Mouse (Mus musculus): ENCODE measurements around the gene Stk24. TPM values are rescaled to one million over a fixed set of nuclear protein-coding genes. Genes with fewer than 3 reads are reported as not detected.

The Stk24 gene
- polyA plus RNA-seq, 1 experiment from 2014 or later: 30.6 TPM

- Histone ChIP-seq H3K27me3 (replicated peaks; ENCODE audit: insufficient read depth, low read length) (no peaks in the 10 kb centered on the region), H3K36me3 (ENCODE audit: insufficient read depth, low read length) (no peaks in the 10 kb centered on the region), H3K4me1 (ENCODE audit: insufficient read depth, low read depth, low read length) (no peaks in the 10 kb centered on the region), H3K4me2 (replicated peaks; ENCODE audit: low read depth, low read length) (no peak overlapping the region), H3K4me3 (ENCODE audit: low read depth, low read length) (no peak overlapping the region), H3K27ac (ENCODE audit: low read length) (no peak overlapping the region), H3K9ac (replicated peaks; ENCODE audit: low read depth) (no peak overlapping the region), H3K9me3 (ENCODE audit: low read length) (no peaks in the 10 kb centered on the region)
- TF ChIP-seq EP300 (IDR thresholded peaks at IDR 0.05) (no peak), CTCF (IDR thresholded peaks at IDR 0.05) (no peak)
- WGBS: 50% methylated on average over 1 of the region's 1 CpGs
- DNase-seq (ENCODE audit: low spot score) (no peak), ATAC-seq (no peak)
Measured at GRCm38 (mm10) chr14:121387760-121388159, 7.9 kb upstream of the Stk24 start.

- no peaks in the 10 kb centered on the region for H3K36me3 ChIP-seq (ENCODE audit: insufficient read depth, low read length)
- ATAC-seq: no peak
Measured at GRCm38 (mm10) chr14:121385440-121385839, 5.6 kb upstream of the Stk24 start.

GRCm38 (mm10) chr14:121383801-121384200 lies 4.0 kb upstream of the Stk24 start:
- Histone ChIP-seq H3K4me1 (ENCODE audit: insufficient read depth, low read depth, low read length) (peaks cover 4% of the 10 kb centered on the region; the same call in 1 of the 2 replicates), H3K9ac (replicated peaks; ENCODE audit: low read depth) (no peak overlapping the region), H3K36me3 (ENCODE audit: insufficient read depth, low read length) (no peaks in the 10 kb centered on the region), H3K9me3 (ENCODE audit: low read length) (no peaks in the 10 kb centered on the region), H3K4me2 (replicated peaks; ENCODE audit: low read depth, low read length) (no peak overlapping the region), H3K27me3 (replicated peaks; ENCODE audit: insufficient read depth, low read length) (no peaks in the 10 kb centered on the region), H3K27ac (ENCODE audit: low read length) (no peak overlapping the region), H3K4me3 (ENCODE audit: low read depth, low read length) (no peak overlapping the region)
- DNase-seq (ENCODE audit: low spot score) (peak; percentile 52), ATAC-seq (no peak)
- TF ChIP-seq CTCF (IDR thresholded peaks at IDR 0.05) (no peak), EP300 (IDR thresholded peaks at IDR 0.05) (no peak)
- WGBS: 53% methylated on average over 3 of the region's 3 CpGs

More at GRCm38 (mm10) chr14:121385440-121385839, 5.6 kb upstream of the Stk24 start:
- WGBS: 86% methylated on average over 8 of the region's 8 CpGs
- Histone ChIP-seq H3K4me1 (ENCODE audit: insufficient read depth, low read depth, low read length) (no peaks in the 10 kb centered on the region), H3K9me3 (ENCODE audit: low read length) (no peaks in the 10 kb centered on the region), H3K27ac (ENCODE audit: low read length) (no peak overlapping the region), H3K4me3 (ENCODE audit: low read depth, low read length) (no peak overlapping the region), H3K4me2 (replicated peaks; ENCODE audit: low read depth, low read length) (no peak overlapping the region), H3K27me3 (replicated peaks; ENCODE audit: insufficient read depth, low read length) (no peaks in the 10 kb centered on the region), H3K9ac (replicated peaks; ENCODE audit: low read depth) (no peak overlapping the region)
- TF ChIP-seq EP300 (IDR thresholded peaks at IDR 0.05) (no peak), CTCF (IDR thresholded peaks at IDR 0.05) (no peak)
- peak; percentile 47 for DNase-seq (ENCODE audit: low spot score)

GRCm38 (mm10) chr14:121379116-121379826 lies 540 bp downstream of the Stk24 start:
- no peaks in the 10 kb centered on the region for H3K36me3 ChIP-seq (ENCODE audit: insufficient read depth, low read length)
- under 1% methylated on average over 35 of the region's 79 CpGs for WGBS
- peak overlapping the region; percentile 97 for H3K4me3 ChIP-seq (ENCODE audit: low read depth, low read length)
- peak; percentile 87 for DNase-seq (ENCODE audit: low spot score)
- TF ChIP-seq CTCF (IDR thresholded peaks at IDR 0.05) (no peak), EP300 (IDR thresholded peaks at IDR 0.05) (no peak)
- peak overlapping the region; percentile 97 for H3K9ac ChIP-seq (replicated peaks; ENCODE audit: low read depth)
- no peaks in the 10 kb centered on the region for H3K9me3 ChIP-seq (ENCODE audit: low read length)
- H3K4me2 ChIP-seq (replicated peaks; ENCODE audit: low read depth, low read length): peak overlapping the region; percentile 86
- H3K27ac ChIP-seq (ENCODE audit: low read length): peak overlapping the region; percentile 98
- peak; percentile 94 for ATAC-seq
- no peaks in the 10 kb centered on the region for H3K27me3 ChIP-seq (replicated peaks; ENCODE audit: insufficient read depth, low read length)
- H3K4me1 ChIP-seq (ENCODE audit: insufficient read depth, low read depth, low read length): peaks cover 15% of the 10 kb centered on the region

- DNase-seq (ENCODE audit: low spot score) (peak; percentile 74), ATAC-seq (peak; percentile 78)
- H3K9ac ChIP-seq (replicated peaks; ENCODE audit: low read depth): peak overlapping the region; percentile 97
- peak overlapping the region; percentile 98 for H3K27ac ChIP-seq (ENCODE audit: low read length)
- H3K4me3 ChIP-seq (ENCODE audit: low read depth, low read length): peak overlapping the region; percentile 97
- H3K4me2 ChIP-seq (replicated peaks; ENCODE audit: low read depth, low read length): peak overlapping the region; percentile 86
- peaks cover 18% of the 10 kb centered on the region for H3K4me1 ChIP-seq (ENCODE audit: insufficient read depth, low read depth, low read length)
- 1% methylated on average over 54 of the region's 83 CpGs for WGBS
- TF ChIP-seq EP300 (IDR thresholded peaks at IDR 0.05) (no peak), CTCF (IDR thresholded peaks at IDR 0.05) (no peak)
- H3K36me3 ChIP-seq (ENCODE audit: insufficient read depth, low read length): no peaks in the 10 kb centered on the region
- no peaks in the 10 kb centered on the region for H3K9me3 ChIP-seq (ENCODE audit: low read length)
- no peaks in the 10 kb centered on the region for H3K27me3 ChIP-seq (replicated peaks; ENCODE audit: insufficient read depth, low read length)
Measured at GRCm38 (mm10) chr14:121378243-121379115, 1.3 kb downstream of the Stk24 start.

GRCm38 (mm10) chr14:121376566-121376965 lies 3.2 kb downstream of the Stk24 start:
- ATAC-seq (no peak), DNase-seq (ENCODE audit: low spot score) (no peak)
- H3K4me1 ChIP-seq (ENCODE audit: insufficient read depth, low read depth, low read length): peaks cover 18% of the 10 kb centered on the region
- no peak overlapping the region for H3K4me2 ChIP-seq (replicated peaks; ENCODE audit: low read depth, low read length)
- TF ChIP-seq EP300 (IDR thresholded peaks at IDR 0.05) (no peak), CTCF (IDR thresholded peaks at IDR 0.05) (no peak)
- no peak overlapping the region for H3K9ac ChIP-seq (replicated peaks; ENCODE audit: low read depth)
- H3K9me3 ChIP-seq (ENCODE audit: low read length): no peaks in the 10 kb centered on the region
- H3K27ac ChIP-seq (ENCODE audit: low read length): no peak overlapping the region
- H3K4me3 ChIP-seq (ENCODE audit: low read depth, low read length): no peak overlapping the region
- 35% methylated on average over 6 of the region's 6 CpGs for WGBS
- H3K27me3 ChIP-seq (replicated peaks; ENCODE audit: insufficient read depth, low read length): no peaks in the 10 kb centered on the region
- H3K36me3 ChIP-seq (ENCODE audit: insufficient read depth, low read length): no peaks in the 10 kb centered on the region
